Mouse (Mus musculus): ENCODE measurements at regions not wholly inside any gene's neighbourhood (a gene's known extent, or its start where the extent isn't known, plus 50 kb on each side); places are given as distances from the start of the nearest gene placed in this dataset.

GRCm38 (mm10) chr3:37838896-37839295 is 114.6 kb upstream of the Gm5148 start:
- ATAC-seq (replicated peaks; ENCODE audit: low FRiP score) = no peak
- H3K9me3 ChIP-seq (ENCODE audit: control insufficient read depth, low read length) = no peaks in the 10 kb centered on the region
- H3K4me3 ChIP-seq (ENCODE audit: low read depth, low read length) = no peak overlapping the region
- H3K4me1 ChIP-seq (replicated peaks; ENCODE audit: control insufficient read depth, insufficient read depth, low read length) = no peaks in the 10 kb centered on the region
- H3K4me2 ChIP-seq = no peak overlapping the region
- 83% methylated on average over 11 of the region's 11 CpGs for WGBS
- H3K9ac ChIP-seq (ENCODE audit: low read depth, low read length) = no peak overlapping the region
- DNase-seq (ENCODE audit: low spot score) = no peak
- no peak overlapping the region for H3K27ac ChIP-seq (ENCODE audit: low read depth, low read length)
- no peaks in the 10 kb centered on the region for H3K27me3 ChIP-seq (replicated peaks; ENCODE audit: control insufficient read depth, insufficient read depth, low read length)
- no peaks in the 10 kb centered on the region for H3K36me3 ChIP-seq (ENCODE audit: control insufficient read depth, insufficient read depth, low read length)

DNA sequence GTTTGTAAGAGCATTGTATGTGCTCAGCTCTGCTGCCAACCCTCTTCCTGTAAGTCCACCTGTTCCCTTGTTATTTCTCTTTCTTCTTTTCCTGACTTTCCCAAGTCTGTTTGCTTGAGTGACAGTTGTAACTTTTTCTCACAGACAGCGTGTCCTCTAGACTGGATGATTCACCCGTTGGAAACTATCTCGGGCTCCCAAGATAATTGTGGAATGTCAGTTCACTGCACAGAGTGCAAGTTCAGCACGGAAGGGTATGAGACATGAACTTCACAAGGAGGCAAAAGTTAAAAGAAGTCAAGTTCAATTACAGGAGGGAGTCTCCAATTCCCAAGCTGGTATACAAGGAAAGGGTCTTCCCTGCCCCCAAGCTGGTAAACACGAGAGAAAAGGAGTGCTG is 112.5 kb upstream of the Gm5148 start:
- Histone ChIP-seq H3K27ac (ENCODE audit: low read depth, low read length) (no peak overlapping the region), H3K9me3 (ENCODE audit: control insufficient read depth, low read length) (no peaks in the 10 kb centered on the region), H3K36me3 (ENCODE audit: control insufficient read depth, insufficient read depth, low read length) (no peaks in the 10 kb centered on the region), H3K27me3 (replicated peaks; ENCODE audit: control insufficient read depth, insufficient read depth, low read length) (no peaks in the 10 kb centered on the region), H3K4me1 (replicated peaks; ENCODE audit: control insufficient read depth, insufficient read depth, low read length) (no peaks in the 10 kb centered on the region), H3K4me3 (ENCODE audit: low read depth, low read length) (no peak overlapping the region), H3K4me2 (no peak overlapping the region), H3K9ac (ENCODE audit: low read depth, low read length) (no peak overlapping the region)
- ATAC-seq (replicated peaks; ENCODE audit: low FRiP score) = no peak
- no peak for DNase-seq (ENCODE audit: low spot score)
- WGBS = 59% methylated on average over 5 of the region's 5 CpGs

DNA sequence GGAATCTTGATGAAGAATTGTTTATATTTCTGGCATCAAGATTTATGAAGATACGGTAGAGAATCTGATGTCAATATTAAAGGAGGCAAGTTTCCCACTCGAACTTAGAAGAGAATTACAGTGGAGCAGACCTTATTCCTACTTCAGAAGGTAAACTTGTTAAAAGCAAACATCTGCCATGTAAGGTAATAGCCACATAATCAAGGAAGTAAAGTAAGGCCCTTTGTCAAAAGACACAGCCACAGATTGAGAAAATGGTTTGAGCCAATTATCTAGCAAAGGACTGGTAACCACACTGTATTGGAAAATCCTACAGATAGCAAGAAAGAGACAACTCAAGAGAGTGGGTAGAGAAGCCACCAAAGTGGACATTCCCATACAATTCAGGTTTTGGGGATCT is 111.4 kb upstream of the Gm5148 start:
- Histone ChIP-seq H3K4me1 (replicated peaks; ENCODE audit: control insufficient read depth, insufficient read depth, low read length) (no peaks in the 10 kb centered on the region), H3K27ac (ENCODE audit: low read depth, low read length) (no peak overlapping the region), H3K9ac (ENCODE audit: low read depth, low read length) (no peak overlapping the region), H3K27me3 (replicated peaks; ENCODE audit: control insufficient read depth, insufficient read depth, low read length) (no peaks in the 10 kb centered on the region), H3K4me2 (no peak overlapping the region), H3K36me3 (ENCODE audit: control insufficient read depth, insufficient read depth, low read length) (no peaks in the 10 kb centered on the region), H3K4me3 (ENCODE audit: low read depth, low read length) (no peak overlapping the region), H3K9me3 (ENCODE audit: control insufficient read depth, low read length) (no peaks in the 10 kb centered on the region)
- no peak for ATAC-seq (replicated peaks; ENCODE audit: low FRiP score)
- 89% methylated on average over 2 of the region's 2 CpGs for WGBS
- DNase-seq (ENCODE audit: low spot score) = no peak

DNA sequence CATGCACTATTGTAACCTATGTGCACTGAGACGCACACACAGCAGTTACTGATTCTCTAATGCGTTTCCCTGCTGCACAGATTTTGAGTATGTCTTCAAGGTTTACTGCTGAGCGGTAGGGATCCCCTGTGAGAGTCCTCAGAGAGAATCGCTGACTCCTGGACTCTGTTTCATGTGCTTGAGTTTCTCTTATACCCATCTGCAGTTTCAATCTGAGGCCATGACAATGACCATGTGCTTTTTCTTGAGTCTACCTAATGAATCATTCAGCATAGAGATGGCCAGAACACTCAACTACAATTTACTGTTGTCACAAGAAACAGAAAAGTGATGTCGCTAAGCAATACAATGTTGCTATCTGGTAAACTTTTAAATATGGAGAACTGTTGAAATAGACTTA is 110.8 kb upstream of the Gm5148 start:
- Histone ChIP-seq H3K4me3 (ENCODE audit: low read depth, low read length) (no peak overlapping the region), H3K27ac (ENCODE audit: low read depth, low read length) (no peak overlapping the region), H3K4me2 (no peak overlapping the region), H3K36me3 (ENCODE audit: control insufficient read depth, insufficient read depth, low read length) (no peaks in the 10 kb centered on the region), H3K4me1 (replicated peaks; ENCODE audit: control insufficient read depth, insufficient read depth, low read length) (no peaks in the 10 kb centered on the region), H3K9me3 (ENCODE audit: control insufficient read depth, low read length) (no peaks in the 10 kb centered on the region), H3K9ac (ENCODE audit: low read depth, low read length) (no peak overlapping the region), H3K27me3 (replicated peaks; ENCODE audit: control insufficient read depth, insufficient read depth, low read length) (no peaks in the 10 kb centered on the region)
- DNase-seq (ENCODE audit: low spot score) = no peak
- no peak for ATAC-seq (replicated peaks; ENCODE audit: low FRiP score)
- WGBS = 88% methylated on average over 5 of the region's 5 CpGs

GRCm38 (mm10) chr3:37834626-37835025 is 110.3 kb upstream of the Gm5148 start:
- H3K27ac ChIP-seq (ENCODE audit: low read depth, low read length) = no peak overlapping the region
- H3K4me2 ChIP-seq = no peak overlapping the region
- no peak for DNase-seq (ENCODE audit: low spot score)
- H3K27me3 ChIP-seq (replicated peaks; ENCODE audit: control insufficient read depth, insufficient read depth, low read length) = no peaks in the 10 kb centered on the region
- no peaks in the 10 kb centered on the region for H3K36me3 ChIP-seq (ENCODE audit: control insufficient read depth, insufficient read depth, low read length)
- WGBS = 65% methylated on average over 3 of the region's 3 CpGs
- no peak overlapping the region for H3K4me3 ChIP-seq (ENCODE audit: low read depth, low read length)
- no peak for ATAC-seq (replicated peaks; ENCODE audit: low FRiP score)
- no peak overlapping the region for H3K9ac ChIP-seq (ENCODE audit: low read depth, low read length)
- H3K4me1 ChIP-seq (replicated peaks; ENCODE audit: control insufficient read depth, insufficient read depth, low read length) = no peaks in the 10 kb centered on the region
- H3K9me3 ChIP-seq (ENCODE audit: control insufficient read depth, low read length) = no peaks in the 10 kb centered on the region

DNA sequence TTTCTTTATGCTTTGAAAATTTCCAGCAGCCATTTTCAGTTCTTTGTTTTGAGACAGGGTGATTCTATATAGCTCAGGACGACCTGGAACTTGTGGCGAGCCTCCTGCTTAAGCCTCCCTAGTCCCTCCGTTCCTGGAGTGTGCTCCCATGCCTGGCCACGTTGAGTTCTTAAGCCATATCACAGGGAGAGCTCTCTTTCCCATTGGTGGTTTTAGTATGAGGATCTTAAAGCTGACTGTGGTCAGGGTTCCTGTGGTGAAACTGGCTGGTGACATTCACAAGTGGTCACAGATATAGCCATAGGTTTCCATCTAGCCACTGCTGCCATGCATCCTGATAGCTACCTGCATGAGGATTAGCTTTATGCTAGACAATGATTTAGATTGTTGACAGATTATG is 109.1 kb upstream of the Gm5148 start:
- no peak overlapping the region for H3K9ac ChIP-seq (ENCODE audit: low read depth, low read length)
- DNase-seq (ENCODE audit: low spot score) = no peak
- H3K36me3 ChIP-seq (ENCODE audit: control insufficient read depth, insufficient read depth, low read length) = no peaks in the 10 kb centered on the region
- no peaks in the 10 kb centered on the region for H3K9me3 ChIP-seq (ENCODE audit: control insufficient read depth, low read length)
- H3K4me2 ChIP-seq = no peak overlapping the region
- 65% methylated on average over 4 of the region's 4 CpGs for WGBS
- H3K4me3 ChIP-seq (ENCODE audit: low read depth, low read length) = no peak overlapping the region
- no peaks in the 10 kb centered on the region for H3K4me1 ChIP-seq (replicated peaks; ENCODE audit: control insufficient read depth, insufficient read depth, low read length)
- no peaks in the 10 kb centered on the region for H3K27me3 ChIP-seq (replicated peaks; ENCODE audit: control insufficient read depth, insufficient read depth, low read length)
- H3K27ac ChIP-seq (ENCODE audit: low read depth, low read length) = no peak overlapping the region
- no peak for ATAC-seq (replicated peaks; ENCODE audit: low FRiP score)

DNA sequence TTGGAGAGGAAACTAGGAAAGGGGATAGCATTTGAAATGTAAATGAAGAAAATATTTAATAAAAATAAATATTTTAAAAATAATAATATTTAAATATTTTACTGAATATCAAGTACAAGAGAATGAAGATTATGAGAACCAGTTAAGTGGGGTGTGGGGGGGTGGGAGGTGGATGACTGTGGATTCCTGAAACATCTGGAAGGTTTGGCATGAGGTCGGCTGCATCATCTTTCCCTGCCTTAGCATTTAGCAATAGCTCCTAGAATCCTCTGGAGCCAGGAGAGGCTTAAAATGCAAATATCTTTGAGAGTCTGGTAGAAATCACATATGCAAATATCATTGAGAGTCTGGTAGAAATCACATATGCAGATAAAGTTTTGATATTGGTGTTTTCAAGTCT is 103.3 kb upstream of the Gm5148 start:
- no peaks in the 10 kb centered on the region for H3K36me3 ChIP-seq (ENCODE audit: control insufficient read depth, insufficient read depth, low read length)
- WGBS = 53% methylated on average over 1 of the region's 1 CpGs
- H3K4me2 ChIP-seq = no peak overlapping the region
- ATAC-seq (replicated peaks; ENCODE audit: low FRiP score) (no peak), DNase-seq (ENCODE audit: low spot score) (no peak)
- no peaks in the 10 kb centered on the region for H3K27me3 ChIP-seq (replicated peaks; ENCODE audit: control insufficient read depth, insufficient read depth, low read length)
- no peak overlapping the region for H3K9ac ChIP-seq (ENCODE audit: low read depth, low read length)
- H3K9me3 ChIP-seq (ENCODE audit: control insufficient read depth, low read length) = no peaks in the 10 kb centered on the region
- H3K4me3 ChIP-seq (ENCODE audit: low read depth, low read length) = no peak overlapping the region
- H3K27ac ChIP-seq (ENCODE audit: low read depth, low read length) = no peak overlapping the region
- H3K4me1 ChIP-seq (replicated peaks; ENCODE audit: control insufficient read depth, insufficient read depth, low read length) = no peaks in the 10 kb centered on the region

DNA sequence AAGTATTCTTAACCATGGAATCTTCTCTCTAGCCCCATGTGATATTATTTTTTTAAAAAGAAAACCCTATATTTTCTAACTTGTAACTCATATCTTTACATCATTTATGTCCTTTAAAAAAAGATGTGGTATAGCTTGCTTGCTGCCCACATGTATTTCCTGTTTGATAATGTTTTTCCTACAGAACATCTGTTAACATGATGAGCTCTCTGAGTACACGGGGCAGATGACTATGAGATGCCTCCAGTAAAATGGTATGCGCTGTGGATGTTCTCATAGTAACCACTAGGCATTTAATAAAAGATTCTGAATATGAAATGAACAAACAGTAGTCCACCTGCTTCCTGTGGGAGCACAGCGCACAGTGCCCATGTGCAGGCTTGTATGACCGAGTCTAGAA is 101.3 kb upstream of the Gm5148 start:
- ATAC-seq (replicated peaks; ENCODE audit: low FRiP score) = no peak
- DNase-seq (ENCODE audit: low spot score) = no peak
- H3K4me3 ChIP-seq (ENCODE audit: low read depth, low read length) = no peak overlapping the region
- no peaks in the 10 kb centered on the region for H3K27me3 ChIP-seq (replicated peaks; ENCODE audit: control insufficient read depth, insufficient read depth, low read length)
- H3K9me3 ChIP-seq (ENCODE audit: control insufficient read depth, low read length) = no peaks in the 10 kb centered on the region
- no peak overlapping the region for H3K4me2 ChIP-seq
- H3K27ac ChIP-seq (ENCODE audit: low read depth, low read length) = no peak overlapping the region
- no peak overlapping the region for H3K9ac ChIP-seq (ENCODE audit: low read depth, low read length)
- 86% methylated on average over 4 of the region's 4 CpGs for WGBS
- no peaks in the 10 kb centered on the region for H3K36me3 ChIP-seq (ENCODE audit: control insufficient read depth, insufficient read depth, low read length)
- H3K4me1 ChIP-seq (replicated peaks; ENCODE audit: control insufficient read depth, insufficient read depth, low read length) = no peaks in the 10 kb centered on the region

- Histone ChIP-seq H3K27ac (ENCODE audit: low read depth, low read length) (no peak overlapping the region), H3K4me3 (ENCODE audit: low read depth, low read length) (no peak overlapping the region), H3K27me3 (replicated peaks; ENCODE audit: control insufficient read depth, insufficient read depth, low read length) (no peaks in the 10 kb centered on the region), H3K4me2 (no peak overlapping the region), H3K9ac (ENCODE audit: low read depth, low read length) (no peak overlapping the region), H3K36me3 (ENCODE audit: control insufficient read depth, insufficient read depth, low read length) (no peaks in the 10 kb centered on the region), H3K4me1 (replicated peaks; ENCODE audit: control insufficient read depth, insufficient read depth, low read length) (no peaks in the 10 kb centered on the region), H3K9me3 (ENCODE audit: control insufficient read depth, low read length) (no peaks in the 10 kb centered on the region)
- WGBS = 90% methylated on average over 5 of the region's 5 CpGs
- ATAC-seq (replicated peaks; ENCODE audit: low FRiP score) = no peak
- no peak for DNase-seq (ENCODE audit: low spot score)
Observed at GRCm38 (mm10) chr3:37824681-37825080, 100.4 kb upstream of the Gm5148 start.

Data from liver, embryonic 11.5 days (tissue).